Mouse (Mus musculus) small intestine, adult 2 months (tissue): Measurements from ENCODE around the gene Cpsf3. TPM values are rescaled to one million over a fixed set of nuclear protein-coding genes. Genes with fewer than 3 reads are reported as not detected.

Experiments used
- H3K27ac ChIP-seq: fragments of 200-500 bp; 2 replicates; pipeline ENCODE4 v1.5.1; 2012; ENCODE audit warnings: low read depth, low read length, control low read depth, inconsistent platforms; ENCODE audit not compliant: insufficient read depth
- H3K27me3 ChIP-seq: fragments of 200-500 bp; 2 replicates; pipeline ENCODE4 v1.6.1; 2012; ENCODE audit warnings: mild to moderate bottlenecking, moderate library complexity, low read length, inconsistent platforms; ENCODE audit not compliant: control insufficient read depth, insufficient read depth
- H3K36me3 ChIP-seq: fragments of 200-500 bp; 2 replicates; pipeline ENCODE4 v1.6.1; 2012; ENCODE audit warnings: mild to moderate bottlenecking, low read length, control low read depth, inconsistent platforms; ENCODE audit not compliant: control insufficient read depth, insufficient read depth
- H3K4me1 ChIP-seq: fragments of 200-500 bp; 2 replicates; pipeline ENCODE4 v1.6.1; 2012; ENCODE audit warnings: low read length, inconsistent platforms, mixed read lengths; ENCODE audit not compliant: control insufficient read depth, insufficient read depth, insufficient read length
- H3K4me3 ChIP-seq: fragments of 200-500 bp; 2 replicates; pipeline ENCODE4 v1.5.1; 2012; ENCODE audit warnings: low read depth, mild to moderate bottlenecking, control low read depth, inconsistent platforms, low read length, moderate library complexity
- CTCF ChIP-seq: fragments of 200-500 bp; IDR thresholded peaks from 2 replicates; pipeline ENCODE4 v1.5.1; 2012; ENCODE audit warnings: low read depth, mild to moderate bottlenecking, control low read depth, inconsistent platforms, low read length, moderate library complexity, mixed read lengths; ENCODE audit not compliant: insufficient replicate concordance, insufficient read length; ENCODE audit errors: extremely low read depth
- POLR2A ChIP-seq: fragments of 200-500 bp; IDR thresholded peaks from 2 replicates; pipeline ENCODE4 v1.6.1; 2012; ENCODE audit warnings: low read depth, mild to moderate bottlenecking, control low read depth, inconsistent platforms, low read length, moderate library complexity
- WGBS: fragments of 180-500 bp; shearing (Covaris S2); methylation state at CpG from one replicate; pipeline ENCODE4 v1.1.7; 2018; 5-methylcytosine and 5-hydroxymethylcytosine counted together
- polyA plus RNA-seq: library from polyadenylated mRNA; depleted of rRNA; stranded (reverse); fragments of >200 nt; gene quantifications from 2 replicates; pipeline ENCODE4 v1.2.3, GENCODE M21; 2012; rRNA removed

Gene Cpsf3
- polyA plus RNA-seq: 3.7 and 9.9 TPM in 2 replicates

- Histone ChIP-seq H3K4me1 (peaks cover 4% of the 10 kb centered on the region; the same call in 1 of the 2 replicates), H3K27me3 (no peaks in the 10 kb centered on the region), H3K27ac (peak within 1 kb of the TSS; percentile 68), H3K4me3 (peak within 1 kb of the TSS; percentile 85), H3K36me3 (no peaks in the 10 kb centered on the region)
- TF ChIP-seq POLR2A: no peak; the same call in 1 of the 2 replicates
- no peak for TF ChIP-seq CTCF
- WGBS: 56% methylated on average over 11 of the region's 11 CpGs
Measured at GRCm38 (mm10) chr12:21284761-21285441, at the start of gene Cpsf3. Gene Cpsf3, plus strand, starts transcription at chr12:21285391.

- Histone ChIP-seq H3K36me3 (peaks cover 20% of the 10 kb centered on the region), H3K4me1 (peaks cover 2% of the 10 kb centered on the region; the same call in 1 of the 2 replicates), H3K27ac (no peak overlapping the region), H3K4me3 (no peak overlapping the region), H3K27me3 (no peaks in the 10 kb centered on the region)
- 91% methylated on average over 3 of the region's 3 CpGs for WGBS
- TF ChIP-seq POLR2A: no peak
- TF ChIP-seq CTCF: no peak
Measured at GRCm38 (mm10) chr12:21241965-21242364, 43.2 kb upstream of the Cpsf3 start.

- no peak overlapping the region for H3K27ac ChIP-seq
- no peak for TF ChIP-seq CTCF
- TF ChIP-seq POLR2A: no peak
- WGBS: 96% methylated on average over 11 of the region's 11 CpGs
Measured at GRCm38 (mm10) chr12:21244375-21244960, 40.7 kb upstream of the Cpsf3 start.

GRCm38 (mm10) chr12:21247711-21248392, 37.3 kb upstream of the Cpsf3 start:
- Histone ChIP-seq H3K27me3 (no peaks in the 10 kb centered on the region), H3K27ac (no peak overlapping the region), H3K4me3 (no peak overlapping the region), H3K4me1 (no peaks in the 10 kb centered on the region), H3K36me3 (peaks cover 27% of the 10 kb centered on the region)
- TF ChIP-seq CTCF: no peak
- no peak for TF ChIP-seq POLR2A
- WGBS: 64% methylated on average over 7 of the region's 7 CpGs

More at GRCm38 (mm10) chr12:21244375-21244960, 40.7 kb upstream of the Cpsf3 start:
- Histone ChIP-seq H3K27me3 (no peaks in the 10 kb centered on the region), H3K4me1 (peaks cover 2% of the 10 kb centered on the region; the same call in 1 of the 2 replicates), H3K36me3 (peaks cover 20% of the 10 kb centered on the region), H3K4me3 (no peak overlapping the region)

GRCm38 (mm10) chr12:21260494-21261256, 24.5 kb upstream of the Cpsf3 start:
- Histone ChIP-seq H3K4me3 (no peak overlapping the region), H3K4me1 (no peaks in the 10 kb centered on the region), H3K27me3 (no peaks in the 10 kb centered on the region), H3K27ac (no peak overlapping the region), H3K36me3 (peaks cover 38% of the 10 kb centered on the region)
- WGBS: 89% methylated on average over 6 of the region's 6 CpGs
- TF ChIP-seq CTCF (peak; percentile 61; the same call in 1 of the 2 replicates), POLR2A (no peak)

- Histone ChIP-seq H3K27ac (no peak overlapping the region), H3K27me3 (no peaks in the 10 kb centered on the region), H3K4me3 (no peak overlapping the region), H3K36me3 (peaks cover 38% of the 10 kb centered on the region), H3K4me1 (no peaks in the 10 kb centered on the region)
- no peak for TF ChIP-seq CTCF
- 88% methylated on average over 4 of the region's 4 CpGs for WGBS
Measured at GRCm38 (mm10) chr12:21261521-21261920, 23.7 kb upstream of the Cpsf3 start.
